Mouse (Mus musculus): ENCODE results near the gene Bglap3. TPM values are rescaled to one million over a fixed set of nuclear protein-coding genes. Genes with fewer than 3 reads are reported as not detected.

Gene Bglap3
- polyA plus RNA-seq, 1 experiment from 2014 or later, result not detected

DNA sequence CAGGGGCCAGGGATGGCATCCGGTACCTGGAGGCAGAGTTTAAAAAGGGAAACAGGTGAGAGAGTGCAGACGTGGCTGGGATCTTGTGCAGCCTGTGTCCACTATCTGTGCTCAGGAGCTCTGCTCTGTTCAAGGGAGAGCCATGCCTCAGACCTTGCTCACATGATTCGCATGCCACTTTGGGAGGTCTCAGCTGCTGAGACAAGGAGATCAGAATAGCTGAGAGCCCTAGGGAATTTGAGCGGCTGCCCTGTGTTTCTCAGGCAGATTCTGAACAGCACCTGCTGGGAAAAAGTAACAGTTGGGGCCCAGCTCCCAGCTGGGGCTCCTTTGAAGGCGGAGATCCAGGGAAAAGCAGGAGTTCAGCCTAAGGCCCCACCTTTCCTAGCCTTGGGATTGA is 13.0 kb downstream of the Bglap3 start:
- Histone ChIP-seq H3K36me3 (ENCODE audit: control insufficient read depth, insufficient read depth, low read length) (peaks cover 45% of the 10 kb centered on the region), H3K27ac (replicated peaks; ENCODE audit: low read depth, low read length) (no peak overlapping the region), H3K4me2 (ENCODE audit: low read depth, severe bottlenecking) (no peak overlapping the region), H3K4me1 (ENCODE audit: control insufficient read depth, insufficient read depth, low read length) (peaks cover 5% of the 10 kb centered on the region; the same call in 1 of the 2 replicates), H3K4me3 (ENCODE audit: low read depth, low read length) (no peak overlapping the region), H3K9me3 (ENCODE audit: control insufficient read depth, low read length) (no peaks in the 10 kb centered on the region), H3K9ac (ENCODE audit: low read length) (no peak overlapping the region), H3K27me3 (ENCODE audit: control insufficient read depth, insufficient read depth, low read length) (peaks cover 6% of the 10 kb centered on the region; the same call in 1 of the 2 replicates)
- no peak for DNase-seq (ENCODE audit: low spot score)
- 83% methylated on average over 5 of the region's 5 CpGs for WGBS
- ATAC-seq (ENCODE audit: insufficient number of reproducible peaks, low FRiP score, low TSS enrichment, low read depth), result no peak

DNA sequence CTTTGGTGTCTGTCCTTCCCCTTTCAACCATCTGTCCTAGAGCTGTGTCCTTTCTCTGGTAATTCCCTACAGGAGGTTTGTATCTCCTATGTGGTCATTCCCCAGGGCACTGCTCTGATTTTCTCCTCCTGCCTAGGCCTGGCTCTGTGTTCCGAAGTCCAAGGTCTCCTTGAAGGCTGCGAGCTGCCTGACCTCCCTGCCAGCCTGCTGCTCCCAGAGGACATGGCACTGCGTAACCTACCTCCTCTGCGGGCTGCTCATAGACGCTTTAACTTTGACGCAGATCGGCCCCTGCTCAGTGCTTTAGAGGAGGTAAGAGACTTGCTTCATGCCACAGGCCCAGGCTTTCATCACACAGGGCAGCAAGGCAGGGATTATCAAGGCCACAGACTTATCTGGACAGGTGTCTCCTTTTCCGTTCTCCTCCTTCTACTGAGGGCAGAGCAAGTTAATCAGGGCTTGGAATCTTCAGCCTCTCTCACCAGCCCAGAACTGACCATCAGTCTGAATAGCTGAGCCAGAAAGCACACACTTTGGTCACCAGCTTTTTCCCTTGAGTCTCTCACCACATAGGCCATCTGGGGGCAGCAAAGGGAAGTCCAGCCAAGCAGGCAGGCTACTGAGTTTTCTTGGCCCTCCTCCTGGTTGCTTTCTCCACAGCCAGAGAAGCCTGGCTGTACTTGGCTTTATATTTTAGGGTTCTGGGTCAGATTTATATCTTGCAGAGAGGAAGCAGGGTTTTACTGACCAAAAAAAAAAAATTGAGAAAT is 18.0 kb downstream of the Bglap3 start:
- H3K4me3 ChIP-seq (ENCODE audit: low read depth, low read length), result no peak overlapping the region
- no peak for ATAC-seq (ENCODE audit: insufficient number of reproducible peaks, low FRiP score, low TSS enrichment, low read depth)
- no peaks in the 10 kb centered on the region for H3K4me1 ChIP-seq (ENCODE audit: control insufficient read depth, insufficient read depth, low read length)
- DNase-seq (ENCODE audit: low spot score), result no peak
- H3K9ac ChIP-seq (ENCODE audit: low read length), result no peak overlapping the region
- no peak overlapping the region for H3K4me2 ChIP-seq (ENCODE audit: low read depth, severe bottlenecking)
- WGBS, result 94% methylated on average over 8 of the region's 8 CpGs
- H3K36me3 ChIP-seq (ENCODE audit: control insufficient read depth, insufficient read depth, low read length), result peaks cover 64% of the 10 kb centered on the region
- no peaks in the 10 kb centered on the region for H3K27me3 ChIP-seq (ENCODE audit: control insufficient read depth, insufficient read depth, low read length)
- no peak overlapping the region for H3K27ac ChIP-seq (replicated peaks; ENCODE audit: low read depth, low read length)
- no peaks in the 10 kb centered on the region for H3K9me3 ChIP-seq (ENCODE audit: control insufficient read depth, low read length)

DNA sequence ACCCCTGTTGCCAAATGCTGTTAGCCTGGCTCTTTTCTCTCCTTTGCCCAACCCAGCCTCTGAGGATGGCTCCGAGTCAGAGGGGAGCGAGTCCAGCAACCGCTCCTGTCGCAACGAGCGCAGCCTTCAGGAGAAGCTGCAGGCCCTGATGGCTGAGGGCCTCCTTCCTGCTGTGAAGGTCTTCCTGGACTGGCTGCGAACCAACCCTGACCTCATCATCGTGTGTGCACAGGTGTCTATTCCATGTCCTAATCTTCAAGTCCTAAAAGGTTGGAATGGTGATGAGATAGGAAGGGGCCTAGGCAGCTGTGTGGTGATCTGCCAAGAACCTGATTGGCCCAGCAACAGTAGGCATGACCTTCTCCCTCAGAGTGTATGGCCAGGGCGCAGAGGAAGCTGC is 19.6 kb downstream of the Bglap3 start:
- Histone ChIP-seq H3K4me1 (ENCODE audit: control insufficient read depth, insufficient read depth, low read length) (no peaks in the 10 kb centered on the region), H3K9ac (ENCODE audit: low read length) (no peak overlapping the region), H3K27me3 (ENCODE audit: control insufficient read depth, insufficient read depth, low read length) (no peaks in the 10 kb centered on the region), H3K4me2 (ENCODE audit: low read depth, severe bottlenecking) (no peak overlapping the region), H3K36me3 (ENCODE audit: control insufficient read depth, insufficient read depth, low read length) (peaks cover 57% of the 10 kb centered on the region), H3K4me3 (ENCODE audit: low read depth, low read length) (no peak overlapping the region), H3K9me3 (ENCODE audit: control insufficient read depth, low read length) (no peaks in the 10 kb centered on the region), H3K27ac (replicated peaks; ENCODE audit: low read depth, low read length) (no peak overlapping the region)
- DNase-seq (ENCODE audit: low spot score) (no peak), ATAC-seq (ENCODE audit: insufficient number of reproducible peaks, low FRiP score, low TSS enrichment, low read depth) (no peak)
- WGBS, result 96% methylated on average over 9 of the region's 9 CpGs

DNA sequence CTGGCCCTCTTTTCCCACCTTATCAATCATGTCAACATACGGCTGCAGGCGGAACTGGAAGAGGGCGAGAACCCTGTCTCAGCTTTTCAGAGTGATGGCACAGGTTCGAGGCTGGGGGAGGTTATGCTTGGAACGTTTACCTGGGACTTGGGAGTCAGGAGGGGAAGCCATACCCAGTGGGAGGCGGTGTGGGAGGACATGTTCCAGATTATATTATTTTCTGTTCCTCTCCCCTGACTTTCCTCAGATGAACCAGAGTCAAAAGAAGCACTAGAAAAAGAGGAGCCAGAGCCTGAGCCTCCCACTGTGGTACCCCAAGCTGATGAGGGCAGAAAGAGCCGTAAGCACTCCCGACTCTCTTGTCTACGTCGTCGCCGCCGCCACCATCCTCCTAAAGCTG is 21.8 kb downstream of the Bglap3 start:
- Histone ChIP-seq H3K27me3 (ENCODE audit: control insufficient read depth, insufficient read depth, low read length) (no peaks in the 10 kb centered on the region), H3K4me2 (ENCODE audit: low read depth, severe bottlenecking) (no peak overlapping the region), H3K4me1 (ENCODE audit: control insufficient read depth, insufficient read depth, low read length) (no peaks in the 10 kb centered on the region), H3K36me3 (ENCODE audit: control insufficient read depth, insufficient read depth, low read length) (peaks cover 48% of the 10 kb centered on the region), H3K9me3 (ENCODE audit: control insufficient read depth, low read length) (no peaks in the 10 kb centered on the region), H3K9ac (ENCODE audit: low read length) (no peak overlapping the region), H3K4me3 (ENCODE audit: low read depth, low read length) (no peak overlapping the region), H3K27ac (replicated peaks; ENCODE audit: low read depth, low read length) (no peak overlapping the region)
- ATAC-seq (ENCODE audit: insufficient number of reproducible peaks, low FRiP score, low TSS enrichment, low read depth) (no peak), DNase-seq (ENCODE audit: low spot score) (no peak)
- WGBS, result 90% methylated on average over 13 of the region's 13 CpGs

DNA sequence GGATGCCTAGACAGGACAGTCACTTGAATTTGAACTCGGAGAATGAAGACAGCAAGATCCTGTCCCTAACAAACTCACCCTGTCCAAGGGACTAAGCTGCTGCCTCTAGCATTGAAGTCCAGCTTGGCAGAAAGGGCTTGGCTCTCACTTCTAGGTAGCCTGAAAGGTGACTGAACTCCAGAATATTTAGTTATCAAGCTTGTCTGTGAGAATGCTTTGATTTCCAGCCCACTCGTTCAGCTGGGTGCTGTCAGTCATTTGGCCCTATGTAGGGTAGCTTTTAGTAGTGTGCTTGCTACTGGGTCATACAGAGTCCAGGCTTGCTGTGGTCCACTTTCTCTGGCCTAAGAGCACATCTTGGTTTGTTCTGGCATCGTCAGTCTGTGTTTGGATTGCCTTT is 33.5 kb downstream of the Bglap3 start:
- Histone ChIP-seq H3K4me2 (ENCODE audit: low read depth, severe bottlenecking) (no peak overlapping the region), H3K27ac (replicated peaks; ENCODE audit: low read depth, low read length) (no peak overlapping the region), H3K4me3 (ENCODE audit: low read depth, low read length) (no peak overlapping the region), H3K4me1 (ENCODE audit: control insufficient read depth, insufficient read depth, low read length) (peaks cover 11% of the 10 kb centered on the region), H3K27me3 (ENCODE audit: control insufficient read depth, insufficient read depth, low read length) (no peaks in the 10 kb centered on the region), H3K9me3 (ENCODE audit: control insufficient read depth, low read length) (no peaks in the 10 kb centered on the region), H3K36me3 (ENCODE audit: control insufficient read depth, insufficient read depth, low read length) (peaks cover 16% of the 10 kb centered on the region; the same call in 1 of the 2 replicates), H3K9ac (ENCODE audit: low read length) (no peak overlapping the region)
- DNase-seq (ENCODE audit: low spot score) (no peak), ATAC-seq (ENCODE audit: insufficient number of reproducible peaks, low FRiP score, low TSS enrichment, low read depth) (no peak)
- WGBS, result 84% methylated on average over 3 of the region's 3 CpGs

DNA sequence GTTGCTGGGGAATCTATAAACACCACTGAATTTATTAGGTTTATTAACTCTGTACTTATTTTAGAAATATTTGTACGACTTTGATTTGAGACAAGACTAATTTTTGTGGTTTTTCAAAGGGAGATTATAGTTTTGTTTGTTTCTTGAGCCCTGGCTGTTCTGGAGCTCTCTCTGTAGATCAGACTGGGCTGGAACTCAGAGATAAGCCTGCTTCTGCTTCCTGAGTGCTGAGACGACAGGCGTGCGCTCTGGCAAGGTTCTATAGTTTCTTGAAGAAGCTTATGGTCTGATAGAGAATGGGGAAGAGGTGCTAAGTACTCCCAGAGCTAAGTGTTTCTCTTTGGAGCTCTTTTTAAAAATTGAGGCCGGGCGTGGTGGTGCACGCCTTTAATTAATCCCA is 34.2 kb downstream of the Bglap3 start:
- no peaks in the 10 kb centered on the region for H3K27me3 ChIP-seq (ENCODE audit: control insufficient read depth, insufficient read depth, low read length)
- no peaks in the 10 kb centered on the region for H3K9me3 ChIP-seq (ENCODE audit: control insufficient read depth, low read length)
- DNase-seq (ENCODE audit: low spot score) (no peak), ATAC-seq (ENCODE audit: insufficient number of reproducible peaks, low FRiP score, low TSS enrichment, low read depth) (no peak)
- 95% methylated on average over 7 of the region's 7 CpGs for WGBS
- H3K4me3 ChIP-seq (ENCODE audit: low read depth, low read length), result no peak overlapping the region
- H3K36me3 ChIP-seq (ENCODE audit: control insufficient read depth, insufficient read depth, low read length), result peaks cover 9% of the 10 kb centered on the region; the same call in 1 of the 2 replicates
- no peak overlapping the region for H3K9ac ChIP-seq (ENCODE audit: low read length)
- no peak overlapping the region for H3K27ac ChIP-seq (replicated peaks; ENCODE audit: low read depth, low read length)
- no peak overlapping the region for H3K4me2 ChIP-seq (ENCODE audit: low read depth, severe bottlenecking)
- peaks cover 11% of the 10 kb centered on the region for H3K4me1 ChIP-seq (ENCODE audit: control insufficient read depth, insufficient read depth, low read length)

DNA sequence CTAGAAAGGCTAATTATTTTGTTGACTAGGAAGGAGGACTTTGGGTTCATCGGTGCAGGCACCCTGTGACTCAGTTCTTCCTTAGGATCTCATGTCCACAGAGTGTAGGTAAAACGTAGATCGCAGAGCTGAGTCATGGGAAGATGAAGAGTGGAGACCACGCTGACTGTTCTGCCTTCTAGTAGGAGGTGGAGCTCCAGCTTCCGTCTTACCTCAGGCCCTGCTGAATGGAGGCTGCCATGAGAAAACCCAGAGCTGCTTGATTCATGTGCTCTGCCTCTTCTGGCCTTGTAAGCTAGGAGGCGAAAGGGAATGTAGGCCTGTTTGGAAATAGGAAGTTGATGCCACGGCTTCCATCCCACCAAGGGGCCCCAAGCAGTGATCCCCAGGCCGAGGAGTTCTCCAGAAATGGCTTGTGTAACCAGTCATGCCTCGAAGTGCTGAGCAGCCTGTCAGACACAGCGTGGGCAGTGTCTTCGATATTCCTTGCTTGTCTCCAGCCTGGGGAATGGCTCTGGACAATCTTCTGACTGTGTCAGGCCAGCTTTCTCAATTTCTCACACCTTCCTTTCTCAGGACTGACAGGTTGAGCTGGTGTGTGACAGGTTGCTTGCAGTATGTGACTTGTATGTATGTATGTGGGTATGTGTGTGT is 35.0 kb downstream of the Bglap3 start:
- no peak for DNase-seq (ENCODE audit: low spot score)
- ATAC-seq (ENCODE audit: insufficient number of reproducible peaks, low FRiP score, low TSS enrichment, low read depth), result no peak
- Histone ChIP-seq H3K9me3 (ENCODE audit: control insufficient read depth, low read length) (no peaks in the 10 kb centered on the region), H3K4me3 (ENCODE audit: low read depth, low read length) (0 out of 2 replicates have a peak overlapping the region, but pooled peaks have one; percentile 3), H3K27ac (replicated peaks; ENCODE audit: low read depth, low read length) (no peak overlapping the region), H3K9ac (ENCODE audit: low read length) (no peak overlapping the region), H3K27me3 (ENCODE audit: control insufficient read depth, insufficient read depth, low read length) (no peaks in the 10 kb centered on the region), H3K4me1 (ENCODE audit: control insufficient read depth, insufficient read depth, low read length) (peaks cover 11% of the 10 kb centered on the region), H3K36me3 (ENCODE audit: control insufficient read depth, insufficient read depth, low read length) (peaks cover 2% of the 10 kb centered on the region; the same call in 1 of the 2 replicates), H3K4me2 (ENCODE audit: low read depth, severe bottlenecking) (peak overlapping the region; percentile 10; the same call in 1 of the 2 replicates)
- WGBS, result 87% methylated on average over 11 of the region's 11 CpGs

DNA sequence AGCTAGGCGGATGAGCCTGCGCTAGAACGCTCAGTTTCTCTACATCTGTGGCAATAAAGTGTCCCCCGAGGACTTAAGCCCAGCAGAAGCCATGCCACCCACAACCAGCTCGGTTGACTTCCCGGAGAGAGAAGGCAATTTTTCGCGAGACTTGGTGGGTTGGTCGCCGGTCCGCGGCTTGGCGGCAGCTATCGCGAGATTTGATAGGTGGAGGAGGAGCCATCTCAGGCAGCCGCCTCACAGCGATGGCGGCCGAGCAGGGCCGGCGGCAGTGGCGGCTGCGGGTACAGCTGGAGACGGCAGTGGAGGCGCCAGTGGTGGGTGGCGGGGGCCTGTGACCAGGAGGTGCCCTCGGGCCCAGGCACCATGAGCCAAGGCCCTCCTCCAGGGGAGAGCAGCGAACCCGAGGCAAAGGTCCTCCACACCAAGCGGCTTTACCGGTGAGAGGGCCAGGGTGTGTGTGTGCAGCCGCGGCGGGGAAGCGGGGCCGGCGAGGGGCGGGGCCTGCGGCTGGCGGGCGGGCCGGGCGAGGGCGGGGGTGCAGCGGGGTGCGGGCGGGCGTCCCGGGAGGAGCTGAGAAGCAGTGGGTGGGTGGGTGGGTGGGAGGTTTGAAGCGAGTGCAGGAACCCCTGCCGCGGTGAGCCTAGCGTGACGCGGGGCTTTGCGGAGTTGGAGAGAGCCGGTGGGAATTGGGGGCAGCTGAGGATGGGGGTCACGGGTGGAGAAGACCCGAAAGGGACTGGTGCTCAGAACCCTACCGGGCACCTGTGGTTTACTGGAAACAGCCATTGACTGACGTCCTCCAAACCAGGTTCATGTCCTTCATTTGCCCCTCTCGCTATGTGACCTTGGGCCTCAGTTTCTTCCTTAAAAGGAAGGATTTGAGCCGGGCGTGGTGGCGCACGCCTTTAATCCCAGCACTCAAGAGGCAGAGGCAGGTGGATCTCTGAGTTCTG is 36.2 kb downstream of the Bglap3 start, which contains the start of the genes Tmem79 and Smg5:
TSS of gene Tmem79 (minus strand) at position 91 of the 956 bp plus-strand sequence.
TSS of gene Smg5 (plus strand) at position 203 of the 956 bp plus-strand sequence.
- Histone ChIP-seq H3K4me2 (ENCODE audit: low read depth, severe bottlenecking) (peak within 1 kb of the TSS; percentile 66), H3K9me3 (ENCODE audit: control insufficient read depth, low read length) (no peaks in the 10 kb centered on the region), H3K27me3 (ENCODE audit: control insufficient read depth, insufficient read depth, low read length) (no peaks in the 10 kb centered on the region), H3K27ac (replicated peaks; ENCODE audit: low read depth, low read length) (peak within 1 kb of the TSS; percentile 90), H3K36me3 (ENCODE audit: control insufficient read depth, insufficient read depth, low read length) (no peaks in the 10 kb centered on the region), H3K4me1 (ENCODE audit: control insufficient read depth, insufficient read depth, low read length) (peaks cover 11% of the 10 kb centered on the region), H3K9ac (ENCODE audit: low read length) (peak within 1 kb of the TSS; percentile 92), H3K4me3 (ENCODE audit: low read depth, low read length) (peak within 1 kb of the TSS; percentile 79)
- ATAC-seq (ENCODE audit: insufficient number of reproducible peaks, low FRiP score, low TSS enrichment, low read depth), result peak; percentile 90
- WGBS, result 3% methylated on average over 43 of the region's 66 CpGs
- DNase-seq (ENCODE audit: low spot score), result peak; percentile 97
